Mouse (Mus musculus): ENCODE data around the gene Vmn1r122.
"Not testable (repeated sequence)": the region's sequence is repeated elsewhere in the genome, so short reads cannot be mapped to it uniquely, and the experiment has no call there.

Vmn1r122 gene

GRCm38 (mm10) chr7:21134028-21134427 is at the start of gene Vmn1r122:
Gene Vmn1r122 (minus strand): TSS chr7:21134128.
- DNase-seq (ENCODE audit: low read depth), result not testable (repeated sequence)

- not testable (repeated sequence) for DNase-seq (ENCODE audit: low read depth)
Observed at GRCm38 (mm10) chr7:21161885-21162284, 28.0 kb upstream of the Vmn1r122 start, which contains the start of gene Vmn1r123. Gene Vmn1r123 (plus strand): TSS chr7:21162185.

DNA sequence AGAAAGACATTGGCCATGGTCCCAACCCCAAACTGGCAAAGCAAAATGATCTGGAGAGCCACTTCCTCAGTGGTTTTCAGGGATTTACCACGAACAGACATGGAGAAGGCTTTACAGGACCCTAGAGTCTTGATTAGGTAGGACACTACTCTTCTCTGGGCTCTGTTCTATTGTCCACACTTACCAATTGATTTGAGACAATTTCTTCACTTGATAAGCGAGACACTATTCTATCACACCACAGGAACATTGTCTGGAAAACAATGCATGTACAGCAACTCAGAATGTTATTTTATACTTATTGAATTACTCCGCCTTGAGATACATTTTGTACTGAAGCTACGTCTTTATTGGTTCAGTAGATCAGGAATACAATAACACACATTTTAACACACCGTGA is 35.5 kb downstream of the Vmn1r122 start, which contains the start of gene Vmn1r121:
Vmn1r121 (minus strand) TSS at position 101 of the 400 bp plus-strand sequence.
- not testable (repeated sequence) for DNase-seq (ENCODE audit: low read depth)
